Mouse (Mus musculus) cortical plate, adult 2 months (tissue): ENCODE data around the gene Usp49.

Experiments used
- CTCF ChIP-seq: fragments of 200-500 bp; IDR thresholded peaks from 2 replicates; pipeline ENCODE4 v1.5.1; 2011; ENCODE audit warnings: mild to moderate bottlenecking, control low read depth, low read length; ENCODE audit not compliant: insufficient read depth; ENCODE audit errors: extremely low read depth
- POLR2A ChIP-seq: fragments of 200-500 bp; IDR thresholded peaks from 2 replicates; pipeline ENCODE4 v1.6.1; 2011; ENCODE audit warnings: mild to moderate bottlenecking, low read length, control low read depth; ENCODE audit not compliant: insufficient read depth; ENCODE audit errors: extremely low read depth

DNA sequence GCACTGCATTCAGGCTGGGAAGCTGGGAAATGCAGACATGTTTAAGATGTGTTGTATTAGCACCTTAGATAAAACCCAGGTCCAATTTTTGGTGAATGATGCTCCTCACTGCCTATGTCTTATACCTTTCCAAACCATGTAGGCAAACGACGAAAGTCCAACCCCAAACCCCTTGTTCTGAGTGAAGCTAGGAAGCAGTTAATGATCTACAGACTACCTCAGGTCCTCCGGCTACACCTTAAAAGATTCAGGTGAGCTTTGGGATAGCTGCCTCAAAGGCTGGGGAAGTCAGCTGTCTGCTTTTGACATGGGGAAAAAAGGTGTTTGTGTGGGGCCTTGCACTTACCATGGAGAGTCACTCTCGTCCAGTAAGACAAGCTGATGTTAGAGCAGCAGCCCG, 48.2 kb downstream of the Usp49 start:
- TF ChIP-seq POLR2A (no peak), CTCF (no peak)
